8 mouse cellular contexts compared by ENCODE assay signal in genomic region chr10:93933980-93934379, GRCm38 (mm10). TPM values are rescaled to one million over a fixed set of nuclear protein-coding genes. Genes with fewer than 3 reads are reported as not detected.
A peak's percentile ranks its signal among the peaks of the same experiment; 100 is the strongest.
DNase-seq lines count a peak whose midpoint lies in the region; ATAC-seq and TF ChIP-seq lines count a peak whose summit lies in the region.

No protein-coding gene starts in this region.

- H3K27me3 ChIP-seq in intestine, embryonic 14.5 days (replicated peaks; ENCODE audit: control insufficient read depth, insufficient read depth, low read length) = no peaks in the 10 kb centered on the region
- no peaks in the 10 kb centered on the region for H3K27me3 ChIP-seq in intestine, postnatal 0 days (replicated peaks; ENCODE audit: control insufficient read depth, insufficient read depth, low read length)

- H3K9me3 ChIP-seq in intestine, embryonic 14.5 days (ENCODE audit: control insufficient read depth, low read length) = no peaks in the 10 kb centered on the region
- no peaks in the 10 kb centered on the region for H3K9me3 ChIP-seq in intestine, postnatal 0 days (ENCODE audit: control insufficient read depth)

- H3K4me3 ChIP-seq in intestine, embryonic 14.5 days (ENCODE audit: low read depth, low read length) = no peak overlapping the region
- no peak overlapping the region for H3K4me3 ChIP-seq in intestine, postnatal 0 days (ENCODE audit: low read depth, low read length)

- no peak overlapping the region for H3K27ac ChIP-seq in intestine, embryonic 14.5 days (ENCODE audit: low read depth)
- H3K27ac ChIP-seq in intestine, postnatal 0 days (ENCODE audit: low read depth, low read length) = no peak overlapping the region

- TF ChIP-seq CTCF in intestine, postnatal 0 days (IDR thresholded peaks at IDR 0.05; ENCODE audit: low read depth) = no peak

- H3K4me1 ChIP-seq in intestine, embryonic 14.5 days (replicated peaks; ENCODE audit: control insufficient read depth, insufficient read depth, low read length) = no peaks in the 10 kb centered on the region
- H3K4me1 ChIP-seq in intestine, postnatal 0 days (replicated peaks; ENCODE audit: control insufficient read depth, insufficient read depth, low read length) = no peaks in the 10 kb centered on the region

- 0 out of 2 replicates have a peak, but pooled peaks have one; percentile 47 for ATAC-seq in intestine, embryonic 14.5 days (replicated peaks; ENCODE audit: low FRiP score, low TSS enrichment, low read depth)
- no peak for ATAC-seq in intestine, postnatal 0 days
- ATAC-seq in CD4-positive, CD25-positive, alpha-beta regulatory T cell, adult 4 months = no peak

- no peak for DNase-seq in intestine, embryonic 14.5 days (ENCODE audit: low spot score)
- DNase-seq in 3134 (ENCODE audit: extremely low read depth, insufficient read length, low spot score) (peak; percentile 64), NIH3T3 (ENCODE audit: low read depth) (peak; percentile 96)
- peak; percentile 32 for DNase-seq in gastrocnemius, postnatal 10 days
- peak; percentile 61 to 77 for DNase-seq in lung, postnatal 4 days
- no peak for DNase-seq in natural killer cell, adult 2 months (ENCODE audit: low spot score in 2 of 2)

- H3K36me3 ChIP-seq in intestine, embryonic 14.5 days (ENCODE audit: control insufficient read depth, insufficient read depth, low read length) = no peaks in the 10 kb centered on the region
- no peaks in the 10 kb centered on the region for H3K36me3 ChIP-seq in intestine, postnatal 0 days (ENCODE audit: control insufficient read depth, insufficient read depth)

- 28% methylated on average over 9 of the region's 9 CpGs for WGBS in intestine, embryonic 14.5 days
- 37% methylated on average over 9 of the region's 9 CpGs for WGBS in intestine, postnatal 0 days

- H3K4me2 ChIP-seq in intestine, embryonic 14.5 days (ENCODE audit: low read length) = no peak overlapping the region
- no peak overlapping the region for H3K4me2 ChIP-seq in intestine, postnatal 0 days (replicated peaks; ENCODE audit: low read depth)

- H3K9ac ChIP-seq in intestine, embryonic 14.5 days (ENCODE audit: low read length) = no peak overlapping the region
- no peak overlapping the region for H3K9ac ChIP-seq in intestine, postnatal 0 days (ENCODE audit: low read depth, low read length)

RNA-seq across cellular contexts. Expression of gene Metap2, which starts 37.1 kb away (rescaled TPM):
- polyA plus RNA-seq in intestine, embryonic 14.5 days (2014; fragmentation: Nextera tagmentation; extraction: Ambion mirVana) = 206 and 207 TPM in 2 replicates
- 119 and 134 TPM in 2 replicates for polyA plus RNA-seq in intestine, postnatal 0 days (2015; fragmentation: Nextera tagmentation; extraction: Ambion mirVana)
- 100 to 1,000 TPM; 200 to 203 TPM for total RNA-seq in gastrocnemius, postnatal 10 days (2021)
- polyA plus RNA-seq in CD4-positive, CD25-positive, alpha-beta regulatory T cell, adult 4 months (2017; shearing (Covaris generic)) = 100 to 1,000 TPM; 169 to 171 TPM

Comparison
In these comparisons a context has a peak if more than half of its experiments do, and no peak if none do; other contexts are left out.
1. DNase-seq: peak in 3134 (single experiment), NIH3T3 (single experiment), gastrocnemius, postnatal 10 days (single experiment) and lung, postnatal 4 days (2 of 2); none in intestine, embryonic 14.5 days (single experiment) and natural killer cell, adult 2 months (0 of 2).